Mouse (Mus musculus) limb, embryonic 14.5 days (tissue): ENCODE results near the gene Eif4e1b. TPM values are rescaled to one million over a fixed set of nuclear protein-coding genes. Genes with fewer than 3 reads are reported as not detected.
"Not testable (repeated sequence)": the region's sequence is repeated elsewhere in the genome, so short reads cannot be mapped to it uniquely, and the experiment has no call there.

ENCODE experiments used
- ATAC-seq: fragments of 200-750 bp; cut with Nextera tagmentation; 2 replicates; pipeline ENCODE4 v1.8.0; 2017; ENCODE audit warnings: low read depth, moderate number of reproducible peaks, moderate TSS enrichment; ENCODE audit not compliant: low FRiP score
- DNase-seq: peaks from one replicate; pipeline ENCODE4 v3.0.0-alpha.2; 2015; ENCODE audit warnings: low spot score
- H3K27ac ChIP-seq: fragments of 300-500 bp; sonication (generic); replicated peaks from 2 replicates; pipeline ENCODE4 v1.5.1; 2014; ENCODE audit warnings: low read depth, mild to moderate bottlenecking, low read length, moderate library complexity, mixed read lengths
- H3K27me3 ChIP-seq: fragments of 300-500 bp; sonication (generic); 2 replicates; pipeline ENCODE4 v1.6.1; 2014; ENCODE audit warnings: low read length, mixed read lengths; ENCODE audit not compliant: control insufficient read depth, insufficient read depth
- H3K36me3 ChIP-seq: fragments of 300-500 bp; sonication (generic); 2 replicates; pipeline ENCODE4 v1.6.1; 2014; ENCODE audit warnings: mild to moderate bottlenecking, low read length, moderate library complexity, mixed read lengths; ENCODE audit not compliant: control insufficient read depth, insufficient read depth
- H3K4me1 ChIP-seq: fragments of 300-500 bp; sonication (generic); 2 replicates; pipeline ENCODE4 v1.6.1; 2014; ENCODE audit warnings: antibody characterized with exemption, low read length, mixed read lengths; ENCODE audit not compliant: control insufficient read depth, insufficient read depth
- H3K4me2 ChIP-seq: fragments of 300-500 bp; sonication (generic); replicated peaks from 2 replicates; pipeline ENCODE4 v1.6.1; 2014; ENCODE audit warnings: low read depth, mild to moderate bottlenecking, low read length, moderate library complexity; ENCODE audit not compliant: severe bottlenecking
- H3K4me3 ChIP-seq: fragments of 300-500 bp; sonication (generic); replicated peaks from 2 replicates; pipeline ENCODE4 v1.5.1; 2014; ENCODE audit warnings: low read length
- H3K9ac ChIP-seq: fragments of 300-500 bp; sonication (generic); 2 replicates; pipeline ENCODE4 v1.6.1; 2014; ENCODE audit warnings: mild to moderate bottlenecking, low read depth, low read length, moderate library complexity; ENCODE audit not compliant: severe bottlenecking
- H3K9me3 ChIP-seq: fragments of 300-500 bp; sonication (generic); 2 replicates; pipeline ENCODE4 v1.6.1; 2016; ENCODE audit warnings: low read length; ENCODE audit not compliant: control insufficient read depth
- POLR2A ChIP-seq: fragments of 200-500 bp; IDR thresholded peaks from 2 replicates; pipeline ENCODE4 v1.8.0; 2012; ENCODE audit warnings: inconsistent platforms, mild to moderate bottlenecking, moderate library complexity, borderline replicate concordance; ENCODE audit not compliant: insufficient read depth, insufficient read length; ENCODE audit errors: extremely low read depth
- WGBS: fragments of 180-500 bp; shearing (Covaris S2); extraction: QIAGEN DNeasy Blood & Tissue Kit; methylation state at CpG from one replicate; pipeline ENCODE4 v1.1.7; 2014; 5-methylcytosine and 5-hydroxymethylcytosine counted together
- polyA plus RNA-seq, 2 experiments: library from polyadenylated mRNA; depleted of rRNA in 1 of 2; stranded (reverse) in 1 of 2; unstranded in 1 of 2; fragments of >200 nt; fragmentation: Nextera tagmentation in 1 of 2; extraction: Ambion mirVana in 1 of 2; gene quantifications; 2 replicates each; pipeline versions ENCODE4 v1.2.1 to v1.2.3; 2012 to 2014

Eif4e1b gene
- polyA plus RNA-seq, 2 experiments, result not detected

- WGBS, result 79% methylated on average over 3 of the region's 3 CpGs
- DNase-seq (peak; percentile 58), ATAC-seq (no peak)
- H3K4me3 ChIP-seq, result no peak overlapping the region
- H3K27ac ChIP-seq, result no peak overlapping the region
- no peak overlapping the region for H3K9ac ChIP-seq
- TF ChIP-seq POLR2A, result no peak
- H3K36me3 ChIP-seq, result no peaks in the 10 kb centered on the region
- H3K4me2 ChIP-seq, result no peak overlapping the region
- no peaks in the 10 kb centered on the region for H3K27me3 ChIP-seq
- H3K9me3 ChIP-seq, result no peaks in the 10 kb centered on the region
- H3K4me1 ChIP-seq, result no peaks in the 10 kb centered on the region
These were observed 3.2 kb upstream of the Eif4e1b start for GRCm38 (mm10) chr13:54780592-54780991.

- no peak overlapping the region for H3K4me2 ChIP-seq
- H3K27ac ChIP-seq, result no peak overlapping the region
- no peaks in the 10 kb centered on the region for H3K27me3 ChIP-seq
- WGBS, result 83% methylated on average over 3 of the region's 3 CpGs
- ATAC-seq (no peak), DNase-seq (no peak)
- no peak for TF ChIP-seq POLR2A
- no peaks in the 10 kb centered on the region for H3K9me3 ChIP-seq
- no peak overlapping the region for H3K4me3 ChIP-seq
- no peaks in the 10 kb centered on the region for H3K4me1 ChIP-seq
- H3K36me3 ChIP-seq, result no peaks in the 10 kb centered on the region
- no peak overlapping the region for H3K9ac ChIP-seq
These were observed 2.7 kb upstream of the Eif4e1b start for GRCm38 (mm10) chr13:54781086-54781485.

- Histone ChIP-seq H3K4me3 (no peak overlapping the region), H3K4me2 (no peak overlapping the region), H3K27me3 (no peaks in the 10 kb centered on the region), H3K4me1 (no peaks in the 10 kb centered on the region), H3K9ac (no peak overlapping the region), H3K27ac (no peak overlapping the region), H3K9me3 (no peaks in the 10 kb centered on the region), H3K36me3 (no peaks in the 10 kb centered on the region)
- WGBS, result 45% methylated on average over 2 of the region's 2 CpGs
- ATAC-seq (no peak), DNase-seq (no peak)
- no peak for TF ChIP-seq POLR2A
These were observed 563 bp upstream of the Eif4e1b start for GRCm38 (mm10) chr13:54783235-54783634.

- H3K4me1 ChIP-seq, result peaks cover 11% of the 10 kb centered on the region; the same call in 1 of the 2 replicates
- not testable (repeated sequence) for H3K27ac ChIP-seq, H3K9ac ChIP-seq, H3K9me3 ChIP-seq, DNase-seq, H3K4me3 ChIP-seq, H3K4me2 ChIP-seq, ATAC-seq, H3K36me3 ChIP-seq
- WGBS, result 42% methylated on average over 2 of the region's 2 CpGs
- H3K27me3 ChIP-seq, result peaks cover 26% of the 10 kb centered on the region; the same call in 1 of the 2 replicates
These were observed 3.8 kb downstream of the Eif4e1b start for GRCm38 (mm10) chr13:54787591-54787990.

GRCm38 (mm10) chr13:54788740-54789560 is 5.2 kb downstream of the Eif4e1b start, which contains the start of gene Tspan17:
Gene Tspan17 (plus strand): TSS chr13:54789377.
- Histone ChIP-seq H3K4me1 (peaks cover 11% of the 10 kb centered on the region; the same call in 1 of the 2 replicates), H3K4me3 (peak within 1 kb of the TSS; percentile 52), H3K9me3 (no peaks in the 10 kb centered on the region), H3K4me2 (peak within 1 kb of the TSS; percentile 98), H3K36me3 (no peaks in the 10 kb centered on the region), H3K9ac (peak within 1 kb of the TSS; percentile 28), H3K27ac (no peak within 1 kb of the TSS), H3K27me3 (peaks cover 26% of the 10 kb centered on the region; the same call in 1 of the 2 replicates)
- 3% methylated on average over 35 of the region's 49 CpGs for WGBS
- DNase-seq (peak; percentile 89), ATAC-seq (peak; percentile 85)
- TF ChIP-seq POLR2A, result no peak
